Mouse (Mus musculus) urinary bladder, postnatal 14 days (tissue): Measurements from ENCODE around the gene Mpv17l2.
A peak's percentile ranks its signal among the peaks of the same experiment; 100 is the strongest.

ENCODE experiments used
- DNase-seq: peaks from one replicate; pipeline ENCODE4 v3.0.0; 2021; ENCODE audit warnings: low spot score

The Mpv17l2 gene

DNA sequence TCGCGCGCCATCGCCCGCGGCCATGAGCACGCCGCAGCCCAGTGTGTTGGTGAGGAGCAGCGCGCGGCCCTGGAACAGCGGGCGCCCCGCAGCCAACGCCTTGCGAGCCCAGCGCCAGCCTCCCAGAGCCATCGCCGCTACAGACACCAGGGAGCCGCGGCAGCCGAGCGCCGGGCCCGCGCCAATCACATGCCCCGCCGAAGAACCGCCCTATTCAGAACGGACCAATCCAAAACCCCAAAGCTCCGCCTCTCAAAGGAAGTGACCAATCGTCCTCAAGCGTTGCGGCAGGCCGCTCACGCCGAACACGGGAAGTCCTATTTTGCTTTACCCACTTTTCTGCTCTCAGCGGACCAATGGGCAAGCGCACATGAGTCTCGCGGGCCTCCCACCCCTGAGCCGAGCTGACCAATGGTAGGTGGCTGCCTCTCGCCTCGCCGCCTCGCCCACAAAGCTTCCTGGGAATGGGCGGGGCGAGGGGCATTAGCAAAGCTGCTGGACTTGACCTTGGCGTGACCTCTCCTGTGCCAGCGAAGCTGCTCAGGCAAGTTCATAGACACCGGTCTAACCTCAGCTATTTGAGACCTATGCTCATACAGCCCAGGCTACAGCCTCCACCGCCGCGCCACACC, at the start of gene Mpv17l2:
Mpv17l2 (minus strand) TSS at position 172 of the 632 bp plus-strand sequence.
- DNase-seq = peak; percentile 96

DNA sequence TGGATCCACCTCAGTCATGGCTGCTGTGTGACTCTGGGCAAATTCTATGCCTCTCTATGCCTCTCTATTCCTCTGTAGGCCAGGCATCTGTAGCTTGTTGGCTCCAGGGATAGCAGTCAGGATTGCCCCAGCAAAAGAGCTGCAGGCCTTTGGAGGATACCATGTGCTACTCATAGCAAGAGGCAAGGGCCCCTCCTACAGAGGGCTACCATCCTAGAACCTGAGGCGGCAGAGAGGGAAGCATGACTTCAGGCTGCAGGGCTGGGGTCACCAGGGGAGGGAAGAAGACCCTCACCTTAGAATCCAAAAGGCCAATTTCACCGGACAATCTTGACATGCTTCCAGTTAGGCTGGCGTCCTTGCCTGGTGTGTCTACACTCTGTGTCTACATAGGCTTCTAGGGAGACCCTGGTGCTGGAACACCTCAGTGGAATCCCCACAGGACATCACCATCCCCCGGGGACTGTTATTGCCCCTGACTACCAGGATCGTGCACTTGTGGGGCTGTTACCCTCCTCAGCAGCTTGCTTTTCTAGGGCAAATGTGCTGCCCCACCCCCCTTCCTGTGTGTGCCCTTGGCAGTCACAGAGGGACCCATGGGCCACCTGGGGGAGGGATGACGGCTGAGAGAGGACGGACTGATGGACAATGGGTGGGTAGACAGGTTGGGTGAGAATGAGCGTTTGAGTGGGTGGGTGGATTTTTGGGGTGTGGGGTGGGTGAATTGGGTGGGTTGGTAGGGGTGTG, 48.4 kb upstream of the Mpv17l2 start:
- no peak for DNase-seq

GRCm38 (mm10) chr8:70808239-70808638, 47.5 kb upstream of the Mpv17l2 start, which contains the start of gene Il12rb1:
Gene Il12rb1 (plus strand): TSS chr8:70808449.
- no peak for DNase-seq

DNA sequence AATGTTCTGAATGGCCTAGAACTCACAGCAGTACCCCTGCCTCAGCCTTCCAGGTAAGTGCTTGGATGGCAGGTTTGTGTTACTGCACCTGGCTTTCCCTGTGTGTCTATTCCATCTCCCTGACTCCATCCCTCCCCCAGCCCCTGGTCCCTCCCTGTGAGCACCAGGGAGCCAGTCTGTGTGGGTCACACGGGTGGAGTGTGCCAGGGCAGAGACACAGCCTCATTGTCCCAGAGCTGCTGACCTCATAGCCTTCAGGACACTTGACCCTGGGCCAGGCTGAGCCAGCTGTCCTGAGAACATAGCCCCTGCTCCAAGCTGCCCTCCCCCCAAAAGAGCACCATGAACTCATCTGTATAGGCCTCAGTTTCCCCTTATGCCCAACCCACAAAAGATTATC, 46.6 kb upstream of the Mpv17l2 start:
- DNase-seq = no peak

DNA sequence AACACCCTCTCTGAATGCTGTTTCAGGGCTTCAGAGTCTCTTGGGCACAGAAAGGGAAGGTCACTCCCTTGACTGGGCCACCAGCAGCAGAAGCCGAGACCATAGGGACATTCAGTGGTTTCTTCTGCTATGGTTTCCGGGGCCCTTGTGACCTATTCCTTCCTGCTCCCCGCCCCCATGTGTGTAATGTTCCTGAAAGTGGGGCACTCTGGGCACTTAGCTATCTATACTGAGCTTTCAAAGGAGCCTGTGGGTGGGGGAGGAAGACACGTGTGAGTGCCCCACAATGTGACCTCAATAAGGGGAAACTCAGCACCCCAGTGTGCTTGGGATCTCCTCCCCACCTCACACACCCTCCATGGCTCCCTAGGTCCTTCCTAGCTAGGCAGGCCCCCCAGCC, 45.8 kb upstream of the Mpv17l2 start:
- no peak for DNase-seq

- peak; percentile 89 for DNase-seq
These were observed 43.9 kb upstream of the Mpv17l2 start, which contains the start of gene Mast3 for GRCm38 (mm10) chr8:70804481-70805206. Gene Mast3 (minus strand): TSS chr8:70805054.

DNA sequence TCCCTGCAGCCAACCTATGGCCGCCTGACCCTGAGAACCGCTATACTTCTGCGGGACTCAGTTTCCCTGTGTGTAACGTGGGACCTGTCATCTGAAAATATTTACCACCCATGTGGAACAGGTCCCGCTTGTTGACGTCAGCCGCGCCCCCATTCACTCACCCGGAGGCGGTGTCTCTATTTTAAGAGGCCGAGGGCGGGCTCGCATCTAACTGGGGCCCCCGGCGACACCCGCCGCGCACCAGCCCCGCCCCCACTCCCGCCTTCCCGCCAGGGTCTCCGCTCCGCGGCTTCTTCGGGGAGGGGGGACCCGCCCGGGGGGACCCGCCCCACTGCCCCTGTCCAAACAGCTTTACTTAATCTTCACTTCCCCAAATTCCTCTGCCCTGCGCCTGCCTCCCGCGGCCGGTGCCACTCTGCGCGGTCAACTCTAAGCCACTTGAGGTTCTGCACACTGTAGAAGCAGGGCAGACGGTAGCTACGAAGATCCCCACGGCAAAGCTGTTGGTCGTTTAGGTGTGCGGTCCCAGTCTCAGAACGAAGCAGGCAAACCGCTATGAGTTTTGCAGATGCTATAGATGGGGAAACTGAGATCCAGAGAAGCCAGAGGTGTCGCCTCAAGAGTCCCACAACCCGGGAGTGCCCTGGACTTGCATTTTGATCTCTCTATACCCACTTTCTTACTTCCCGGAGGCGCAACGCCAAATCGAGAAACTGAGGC, 43.2 kb upstream of the Mpv17l2 start:
- DNase-seq = peak; percentile 46

GRCm38 (mm10) chr8:70802786-70803510, 42.2 kb upstream of the Mpv17l2 start:
- no peak for DNase-seq

- no peak for DNase-seq
These were observed 41.1 kb upstream of the Mpv17l2 start for GRCm38 (mm10) chr8:70801830-70802229.

DNA sequence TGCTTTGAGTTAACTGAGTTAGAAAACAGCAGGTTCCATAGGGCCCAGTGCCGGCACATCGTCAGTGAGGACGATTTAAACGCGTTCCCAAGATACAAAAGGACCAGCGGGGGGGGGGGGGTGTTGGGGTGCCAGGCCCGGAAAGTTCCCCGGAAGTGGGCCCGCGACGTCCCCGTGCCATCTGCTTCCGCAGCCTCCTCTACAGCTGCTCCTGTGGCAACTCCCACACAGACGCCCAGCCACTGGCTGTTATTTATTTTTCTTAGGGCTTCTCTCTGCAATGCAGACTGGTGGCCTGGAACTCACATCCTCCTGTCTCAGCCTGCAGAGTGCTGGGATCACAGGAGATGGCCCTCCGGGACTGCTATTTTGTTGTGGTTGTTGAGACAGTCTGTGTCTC, 40.4 kb upstream of the Mpv17l2 start:
- DNase-seq = no peak

- no peak for DNase-seq
These were observed 39.9 kb upstream of the Mpv17l2 start for GRCm38 (mm10) chr8:70800648-70801047.

DNA sequence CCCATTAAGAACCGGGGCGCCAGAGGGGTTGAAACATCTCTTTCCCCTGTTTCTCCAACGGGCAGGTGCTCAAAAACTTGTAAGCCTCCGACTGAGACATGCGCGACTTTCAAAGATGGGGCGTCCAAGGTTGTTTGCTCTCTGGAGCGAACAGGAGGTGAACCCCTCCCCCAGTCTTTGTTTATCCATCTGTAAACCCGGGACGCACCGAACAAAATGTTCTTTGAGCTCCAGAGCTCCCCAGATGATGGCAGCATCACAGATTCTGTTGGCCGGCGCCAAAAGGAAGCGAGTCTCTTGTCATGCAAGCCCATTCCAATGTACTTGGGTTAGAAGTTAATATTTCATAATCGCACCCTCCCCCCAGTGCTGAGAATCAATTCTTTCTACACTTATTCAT, 37.5 kb upstream of the Mpv17l2 start:
- peak; percentile 61 for DNase-seq

DNA sequence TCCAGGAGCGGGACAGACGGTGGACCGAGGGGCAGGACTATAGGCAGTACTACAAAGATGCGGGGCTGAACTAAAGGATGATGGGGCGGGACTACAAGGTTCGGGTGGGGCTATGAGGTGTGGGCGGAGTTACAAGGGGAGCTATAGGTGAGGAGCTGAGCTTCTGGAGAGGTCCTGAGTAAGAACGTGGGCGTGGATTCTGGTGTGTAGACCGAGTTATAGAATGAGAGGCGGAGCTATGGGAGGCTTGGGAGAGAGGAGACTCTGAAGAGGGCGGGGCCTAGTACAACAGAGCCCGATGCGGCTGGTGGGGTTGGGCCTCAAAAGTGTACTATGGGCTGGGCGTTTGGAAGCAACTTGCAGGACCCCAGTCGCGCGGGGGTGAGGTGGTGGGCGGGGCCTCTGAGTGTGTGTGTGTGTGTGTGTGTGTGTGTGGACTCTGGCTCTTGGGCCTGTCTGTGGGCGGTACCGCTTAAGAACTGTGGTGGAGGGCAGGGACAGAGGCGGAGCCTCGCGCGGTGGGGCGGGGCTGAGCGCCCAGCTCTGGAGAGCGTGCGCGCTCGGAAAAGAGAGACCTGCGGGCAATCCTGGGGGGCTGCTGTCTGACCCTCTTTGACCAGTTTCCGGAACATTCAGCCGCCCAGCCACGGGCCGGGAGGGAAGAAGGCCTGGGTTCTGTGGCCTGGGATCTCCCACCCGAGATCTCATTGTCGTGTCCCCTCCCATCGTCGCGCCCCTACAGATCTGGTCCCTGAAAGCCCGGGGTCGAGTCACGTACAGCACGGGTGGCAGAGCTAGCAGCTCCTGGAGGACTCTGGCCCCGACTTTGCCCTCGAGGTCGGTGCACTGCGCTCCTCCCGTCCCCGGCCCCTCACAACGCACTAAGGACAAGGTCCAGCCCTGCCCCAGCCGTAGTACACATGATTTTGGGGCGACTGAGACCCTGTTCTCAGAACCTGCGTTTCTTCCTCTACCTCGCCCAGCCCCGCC, 36.6 kb upstream of the Mpv17l2 start:
- DNase-seq = peak; percentile 90

- no peak for DNase-seq
These were observed 35.8 kb upstream of the Mpv17l2 start for GRCm38 (mm10) chr8:70796403-70797080.

DNA sequence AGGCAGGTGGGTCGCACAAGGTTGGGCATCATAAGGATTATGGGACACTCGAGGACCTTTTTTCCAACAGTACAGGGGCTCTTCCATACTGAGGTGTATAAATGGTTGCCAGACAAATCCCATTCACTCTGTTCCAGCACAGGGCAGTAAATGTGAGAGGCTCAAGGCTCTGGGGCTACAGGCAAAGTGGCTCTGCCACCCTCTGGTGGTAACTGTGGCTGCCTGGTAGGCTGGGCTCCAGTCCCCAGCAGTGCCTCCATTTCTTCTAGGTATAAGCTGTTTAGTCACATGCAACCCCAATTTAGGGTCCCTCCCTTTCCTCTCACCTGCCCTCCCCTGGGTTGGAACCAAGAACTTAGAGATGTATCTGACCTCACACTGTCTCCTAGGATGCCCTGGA, 34.6 kb upstream of the Mpv17l2 start:
- DNase-seq = no peak

DNA sequence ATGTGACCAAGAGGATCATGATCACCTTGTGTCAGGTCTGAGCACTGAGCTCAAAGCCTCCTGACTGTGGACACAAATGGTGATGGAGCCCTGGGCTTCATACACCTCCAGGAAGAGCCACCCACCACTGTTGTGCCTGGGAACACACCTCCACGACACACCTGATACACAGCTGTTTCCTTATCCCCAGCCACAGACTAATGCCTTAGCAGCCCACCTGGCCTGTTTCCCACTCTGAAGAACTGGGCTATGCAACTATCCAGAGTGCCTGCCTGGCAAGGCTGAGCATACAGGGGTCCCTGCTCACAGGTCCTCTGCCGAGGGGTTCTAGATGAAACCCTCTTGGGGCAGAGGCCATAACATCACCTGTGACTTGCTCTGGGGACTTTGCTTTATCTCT, 33.5 kb upstream of the Mpv17l2 start:
- DNase-seq = no peak

- peak; percentile 84 for DNase-seq
These were observed 32.0 kb upstream of the Mpv17l2 start for GRCm38 (mm10) chr8:70792700-70793099.

- peak; percentile 98 for DNase-seq
These were observed 31.4 kb upstream of the Mpv17l2 start for GRCm38 (mm10) chr8:70791975-70792691.

DNA sequence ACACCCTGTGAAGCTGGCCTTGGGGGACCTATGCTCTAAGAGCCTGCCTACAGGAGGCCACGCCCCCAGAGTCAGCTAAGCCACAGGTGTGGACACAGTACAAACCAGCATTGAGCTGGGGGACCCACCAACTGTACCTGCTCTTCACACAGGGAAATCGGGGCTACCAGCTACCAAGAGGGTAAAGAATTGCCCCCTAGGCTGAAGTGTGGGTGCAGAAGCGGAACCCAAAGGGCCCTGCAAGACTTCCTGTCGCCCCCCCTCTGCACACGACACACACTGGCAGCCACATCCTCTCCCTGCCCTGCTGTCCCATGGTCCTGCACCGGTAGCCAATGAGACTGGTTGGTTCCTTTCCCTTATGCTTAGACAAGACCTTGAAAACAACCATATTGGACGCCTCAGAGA, 30.6 kb upstream of the Mpv17l2 start:
- no peak for DNase-seq
